Mouse (Mus musculus) MEL (cell line): ENCODE measurements at regions not wholly inside any gene's neighbourhood (a gene's known extent, or its start where the extent isn't known, plus 50 kb on each side); places are given as distances from the start of the nearest gene placed in this dataset.

Experiments
- CTCF ChIP-seq, 3 experiments: IDR thresholded peaks in 2 of 3; conservative IDR thresholded peaks in 1 of 3; 2 replicates each; pipeline ENCODE4 v1.5.1; 2011 to 2012; ENCODE audit warnings: low read length in 3 of 3, low read depth in 2 of 3, mild to moderate bottlenecking in 2 of 3, improper control_type of control experiment in 1 of 3, inconsistent platforms in 1 of 3, mixed read lengths in 1 of 3, moderate library complexity in 1 of 3; ENCODE audit not compliant: control insufficient read depth in 1 of 3, insufficient read depth in 1 of 3, poor library complexity in 1 of 3, severe bottlenecking in 1 of 3
- MXI1 ChIP-seq: IDR thresholded peaks from 2 replicates; pipeline ENCODE4 v1.6.1; 2011; ENCODE audit warnings: mild to moderate bottlenecking, low read depth, low read length, improper control_type of control experiment
- POLR2A ChIP-seq, 2 experiments: IDR thresholded peaks; 2 replicates each; pipeline ENCODE4 v1.6.1; 2011 to 2012; ENCODE audit warnings: low read length in 2 of 2, mild to moderate bottlenecking in 2 of 2, control low read depth in 1 of 2, improper control_type of control experiment in 1 of 2, low read depth in 1 of 2, moderate library complexity in 1 of 2; ENCODE audit not compliant: control insufficient read depth in 1 of 2, insufficient read depth in 1 of 2, poor library complexity in 1 of 2
- POLR2AphosphoS2 ChIP-seq: IDR thresholded peaks from 2 replicates; pipeline ENCODE4 v1.6.1; 2011; ENCODE audit warnings: low read length, improper control_type of control experiment
- SMC3 ChIP-seq: IDR thresholded peaks from 2 replicates; pipeline ENCODE4 v1.6.1; 2011; ENCODE audit warnings: low read depth, low read length, improper control_type of control experiment
- TCF12 ChIP-seq: IDR thresholded peaks from 2 replicates; pipeline ENCODE4 v1.6.1; 2014; ENCODE audit warnings: low read depth, mild to moderate bottlenecking, inconsistent platforms, low read length, improper control_type of control experiment, moderate library complexity

DNA sequence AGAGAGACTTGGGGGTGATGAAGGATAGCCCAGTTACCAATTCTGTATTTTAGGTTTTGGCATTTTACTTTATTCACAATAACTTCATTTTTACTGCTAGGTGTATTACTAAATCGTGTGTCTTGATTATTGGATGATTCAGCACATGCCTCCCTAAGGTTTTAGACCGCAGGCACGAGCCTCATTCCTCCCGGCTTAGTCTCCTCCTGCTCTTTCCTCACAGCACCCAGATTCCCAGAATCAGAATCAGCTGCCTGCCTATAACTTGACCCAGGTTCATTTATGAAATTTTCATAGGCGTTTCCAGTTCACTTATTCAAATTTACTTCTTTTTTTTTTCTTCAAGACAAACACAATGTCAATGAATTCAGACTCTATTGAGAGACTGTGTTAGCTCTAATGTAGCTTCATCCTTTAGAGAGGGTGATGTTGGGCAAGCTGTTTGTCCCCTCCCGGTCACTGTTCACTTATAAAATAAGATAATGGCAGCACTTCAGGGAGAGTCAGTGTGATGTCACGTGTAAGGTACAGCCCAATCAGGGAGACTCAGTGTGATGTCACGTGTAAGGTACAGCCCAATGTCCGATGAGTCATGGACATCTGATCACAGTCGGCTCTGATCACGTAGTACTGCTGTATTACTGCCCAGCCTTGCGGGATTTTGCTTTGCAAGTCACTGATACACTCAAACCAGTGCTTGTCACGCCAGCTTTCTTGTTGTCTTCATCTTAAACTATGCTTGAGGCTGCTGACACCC, 127.6 kb upstream of the Daam1 start:
- TF ChIP-seq POLR2AphosphoS2 (no peak), SMC3 (no peak), TCF12 (no peak), POLR2A (IDR thresholded peaks at IDR 0.05; ENCODE audit: control insufficient read depth in 1 of 2, insufficient read depth in 1 of 2, low read depth in 1 of 2, low read length in 2 of 2, poor library complexity in 1 of 2) (no peak), MXI1 (no peak), CTCF (IDR thresholded peaks at IDR 0.05 in 2 of 3, conservative IDR thresholded peaks at IDR 0.05 in 1 of 3; ENCODE audit: control insufficient read depth in 1 of 3, insufficient read depth in 1 of 3, low read depth in 2 of 3, low read length in 3 of 3, poor library complexity in 1 of 3, severe bottlenecking in 1 of 3) (no peak)
